Comparison of ENCODE assay signal across 17 mouse cellular contexts in genomic region chr6:61491979-61492821, GRCm38 (mm10).
DNase-seq lines count a peak whose midpoint lies in the region; ATAC-seq lines count a peak whose summit lies in the region.
"Had no signal": no experiment of that assay in that cellular context is flagged by ENCODE, and none has a peak within 500 bp of the region (broad histone marks: within the 10 kb centered on the region; RNA-seq: fewer than 3 reads in every experiment).

No protein-coding gene starts in this region.

- H3K36me3 ChIP-seq in forebrain, embryonic 11.5 days (ENCODE audit: control insufficient read depth, insufficient read depth, low read length): no peaks in the 10 kb centered on the region
- H3K36me3 ChIP-seq in forebrain, embryonic 10.5 days (replicated peaks): no peaks in the 10 kb centered on the region
- H3K36me3 ChIP-seq in neural tube, embryonic 11.5 days (ENCODE audit: control insufficient read depth, insufficient read depth, low read length): no peaks in the 10 kb centered on the region
- no peaks in the 10 kb centered on the region for H3K36me3 ChIP-seq in midbrain, embryonic 15.5 days (replicated peaks)
- H3K36me3 ChIP-seq: heart, embryonic 15.5 days had no signal

- no peaks in the 10 kb centered on the region for H3K4me1 ChIP-seq in forebrain, embryonic 11.5 days (replicated peaks; ENCODE audit: control insufficient read depth, insufficient read depth, low read length)
- no peaks in the 10 kb centered on the region for H3K4me1 ChIP-seq in forebrain, embryonic 10.5 days
- H3K4me1 ChIP-seq in neural tube, embryonic 11.5 days (ENCODE audit: control insufficient read depth, insufficient read depth, low read length): no peaks in the 10 kb centered on the region
- 0 out of 2 replicates have a peak, but pooled peaks cover 3% of the 10 kb centered on the region for H3K4me1 ChIP-seq in midbrain, embryonic 15.5 days
- H3K4me1 ChIP-seq: heart, embryonic 15.5 days had no signal

- no peak for DNase-seq in forebrain, embryonic 11.5 days (ENCODE audit: low spot score)
- no peak for DNase-seq in forebrain, embryonic 10.5 days (ENCODE audit: extremely low spot score, low spot score)
- DNase-seq in neural tube, embryonic 11.5 days (ENCODE audit: low spot score): no peak
- DNase-seq in neural tube, embryonic 10.5 days (ENCODE audit: extremely low spot score, low spot score): no peak
- no peak for DNase-seq in kidney, postnatal 36 days
- DNase-seq in adrenal gland, postnatal 4 days (ENCODE audit: low spot score in 2 of 2): no peak
- DNase-seq: adrenal gland, postnatal 14 days; cerebellum, adult 2 months; heart, adult 18-20 months; kidney, adult 18-20 months; liver; liver, postnatal 0 days; lung, postnatal 14 days; thymus, postnatal 14 days had no signal

- H3K27me3 ChIP-seq in forebrain, embryonic 11.5 days (ENCODE audit: control insufficient read depth, insufficient read depth, low read length): no peaks in the 10 kb centered on the region
- H3K27me3 ChIP-seq in forebrain, embryonic 10.5 days (ENCODE audit: poor library complexity, severe bottlenecking): no peaks in the 10 kb centered on the region
- no peaks in the 10 kb centered on the region for H3K27me3 ChIP-seq in neural tube, embryonic 11.5 days (ENCODE audit: control insufficient read depth, insufficient read depth, low read length)
- no peaks in the 10 kb centered on the region for H3K27me3 ChIP-seq in midbrain, embryonic 15.5 days (replicated peaks)
- H3K27me3 ChIP-seq: heart, embryonic 15.5 days had no signal

- H3K9me3 ChIP-seq in forebrain, embryonic 11.5 days (ENCODE audit: control insufficient read depth, low read length): no peaks in the 10 kb centered on the region
- no peaks in the 10 kb centered on the region for H3K9me3 ChIP-seq in forebrain, embryonic 10.5 days
- H3K9me3 ChIP-seq in neural tube, embryonic 11.5 days (ENCODE audit: control insufficient read depth, low read length): no peaks in the 10 kb centered on the region
- H3K9me3 ChIP-seq in midbrain, embryonic 15.5 days: no peaks in the 10 kb centered on the region
- H3K9me3 ChIP-seq: heart, embryonic 15.5 days had no signal

- WGBS in forebrain, embryonic 11.5 days: 62% methylated on average over 4 of the region's 4 CpGs
- WGBS in forebrain, embryonic 10.5 days: 82% methylated on average over 4 of the region's 4 CpGs
- WGBS in neural tube, embryonic 11.5 days: 46% methylated on average over 4 of the region's 4 CpGs
- 54% methylated on average over 4 of the region's 4 CpGs for WGBS in midbrain, embryonic 15.5 days

- 0 out of 2 replicates have a peak, but pooled peaks have one; percentile 30 for ATAC-seq in forebrain, embryonic 11.5 days (replicated peaks; ENCODE audit: low FRiP score)
- peak; percentile 83 for ATAC-seq in neural tube, embryonic 11.5 days (ENCODE audit: insufficient read depth, low FRiP score, low TSS enrichment)
- no peak for ATAC-seq in midbrain, embryonic 15.5 days (replicated peaks)
- ATAC-seq: liver, postnatal 0 days had no signal

- H3K4me3 ChIP-seq in forebrain, embryonic 11.5 days (ENCODE audit: low read depth, low read length): no peak overlapping the region
- no peak overlapping the region for H3K4me3 ChIP-seq in forebrain, embryonic 10.5 days
- H3K4me3 ChIP-seq in neural tube, embryonic 11.5 days (ENCODE audit: low read depth, low read length): no peak overlapping the region
- H3K4me3 ChIP-seq in midbrain, embryonic 15.5 days: no peak overlapping the region
- H3K4me3 ChIP-seq: heart, embryonic 15.5 days had no signal

- H3K4me2 ChIP-seq in forebrain, embryonic 11.5 days (ENCODE audit: low read depth, low read length, severe bottlenecking): no peak overlapping the region
- no peak overlapping the region for H3K4me2 ChIP-seq in neural tube, embryonic 11.5 days (ENCODE audit: low read depth)
- H3K4me2 ChIP-seq in midbrain, embryonic 15.5 days: no peak overlapping the region
- H3K4me2 ChIP-seq: heart, embryonic 15.5 days had no signal

- no peak overlapping the region for H3K9ac ChIP-seq in forebrain, embryonic 11.5 days (ENCODE audit: low read length)
- H3K9ac ChIP-seq in neural tube, embryonic 11.5 days (ENCODE audit: low read length): no peak overlapping the region
- H3K9ac ChIP-seq in midbrain, embryonic 15.5 days: no peak overlapping the region
- H3K9ac ChIP-seq: heart, embryonic 15.5 days; liver, postnatal 0 days had no signal

- no peak overlapping the region for H3K27ac ChIP-seq in forebrain, embryonic 11.5 days (ENCODE audit: low read depth, low read length)
- H3K27ac ChIP-seq in forebrain, embryonic 10.5 days: no peak overlapping the region
- no peak overlapping the region for H3K27ac ChIP-seq in neural tube, embryonic 11.5 days (ENCODE audit: low read depth, low read length)
- peak overlapping the region; percentile 34; the same call in 1 of the 2 replicates for H3K27ac ChIP-seq in midbrain, embryonic 15.5 days
- H3K27ac ChIP-seq: heart, embryonic 15.5 days; stomach, postnatal 0 days had no signal
